Mouse (Mus musculus) liver, adult 2 months (tissue): ENCODE data around the gene Lbh. TPM values are rescaled to one million over a fixed set of nuclear protein-coding genes. Genes with fewer than 3 reads are reported as not detected.

Source experiments
- DNase-seq: peaks from one replicate; pipeline ENCODE4 v3.0.0-alpha.2; 2011; ENCODE audit warnings: low read depth, low spot score; ENCODE audit errors: extremely low read depth
- H3K27ac ChIP-seq: fragments of 200-500 bp; replicated peaks from 2 replicates; pipeline ENCODE4 v1.5.1; 2012; ENCODE audit warnings: low read depth, mild to moderate bottlenecking, control low read depth, inconsistent platforms, low read length; ENCODE audit not compliant: insufficient read depth
- H3K27me3 ChIP-seq: fragments of 200-500 bp; 2 replicates; pipeline ENCODE4 v1.6.1; 2012; ENCODE audit warnings: mild to moderate bottlenecking, moderate library complexity, low read length, inconsistent platforms; ENCODE audit not compliant: control insufficient read depth, insufficient read depth
- H3K36me3 ChIP-seq: fragments of 200-500 bp; 2 replicates; pipeline ENCODE4 v1.6.1; 2012; ENCODE audit warnings: low read length, inconsistent platforms; ENCODE audit not compliant: control insufficient read depth, insufficient read depth
- H3K4me1 ChIP-seq: fragments of 200-500 bp; 2 replicates; pipeline ENCODE4 v1.6.1; 2011; ENCODE audit warnings: low read length; ENCODE audit not compliant: control insufficient read depth, insufficient read depth
- H3K4me3 ChIP-seq: fragments of 200-500 bp; 2 replicates; pipeline ENCODE4 v1.5.1; 2011; ENCODE audit warnings: low read depth, mild to moderate bottlenecking, control low read depth, low read length, moderate library complexity; ENCODE audit not compliant: insufficient read depth
- H3K79me2 ChIP-seq: fragments of 200-500 bp; 2 replicates; pipeline ENCODE4 v1.6.1; 2012; ENCODE audit warnings: inconsistent platforms, mild to moderate bottlenecking, low read length, moderate library complexity; ENCODE audit not compliant: control insufficient read depth, insufficient read depth
- H3K9ac ChIP-seq: fragments of 200-500 bp; 2 replicates; pipeline ENCODE4 v1.6.1; 2012; ENCODE audit warnings: low read depth, mild to moderate bottlenecking, control low read depth, inconsistent platforms, low read length
- CTCF ChIP-seq: fragments of 200-500 bp; IDR thresholded peaks from 2 replicates; pipeline ENCODE4 v1.5.1; 2011; ENCODE audit warnings: low read depth, low read length, control low read depth
- POLR2A ChIP-seq: fragments of 200-500 bp; IDR thresholded peaks from 2 replicates; pipeline ENCODE4 v1.6.1; 2011; ENCODE audit warnings: low read length, control low read depth; ENCODE audit not compliant: insufficient read depth; ENCODE audit errors: extremely low read depth
- WGBS: fragments of 180-500 bp; shearing (Covaris S2); methylation state at CpG from one replicate; pipeline ENCODE4 v1.1.7; 2018; 5-methylcytosine and 5-hydroxymethylcytosine counted together
- polyA plus RNA-seq: library from polyadenylated mRNA; depleted of rRNA; stranded (reverse); fragments of >200 nt; gene quantifications from 2 replicates; pipeline ENCODE4 v1.2.3, GENCODE M21; 2012
- total RNA-seq: library from RNA; depleted of rRNA; stranded (reverse); fragments of >200 nt; gene quantifications from 2 replicates; pipeline ENCODE4 v1.2.3, GENCODE M21; 2014

Lbh gene
- total and polyA plus RNA-seq, 2 experiments = 3.6 to 9.6 TPM

DNA sequence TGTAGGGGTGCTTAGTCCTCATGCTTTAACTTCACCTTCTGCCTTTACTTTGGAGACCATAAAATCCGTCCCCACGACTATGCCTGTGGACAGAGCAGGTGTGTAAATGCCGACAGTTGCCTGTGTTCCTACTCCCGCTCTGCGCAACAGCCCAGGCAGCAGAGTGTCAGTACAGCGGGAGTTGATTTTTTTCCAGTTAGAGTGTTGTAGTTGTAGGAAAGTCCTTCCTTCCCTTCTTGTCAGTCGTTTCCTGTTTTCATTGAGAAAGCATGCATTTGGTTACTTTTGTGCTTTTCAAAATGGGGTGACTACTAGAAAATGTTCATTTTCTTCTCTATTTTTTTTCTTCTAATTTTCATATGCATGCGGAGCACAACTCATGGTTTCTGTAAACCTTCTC lies 8.9 kb downstream of the Lbh start:
- TF ChIP-seq CTCF (no peak), POLR2A (no peak)
- H3K4me1 ChIP-seq = peaks cover 4% of the 10 kb centered on the region; the same call in 1 of the 2 replicates
- no peak for DNase-seq
- no peaks in the 10 kb centered on the region for H3K27me3 ChIP-seq
- no peak overlapping the region for H3K9ac ChIP-seq
- no peaks in the 10 kb centered on the region for H3K79me2 ChIP-seq
- H3K36me3 ChIP-seq = no peaks in the 10 kb centered on the region
- 0 out of 2 replicates have a peak overlapping the region, but pooled peaks have one; percentile 39 for H3K27ac ChIP-seq
- H3K4me3 ChIP-seq = no peak overlapping the region
- WGBS = 70% methylated on average over 8 of the region's 8 CpGs

- Histone ChIP-seq H3K4me3 (no peak overlapping the region), H3K27ac (no peak overlapping the region), H3K79me2 (no peaks in the 10 kb centered on the region), H3K36me3 (no peaks in the 10 kb centered on the region), H3K4me1 (peaks cover 7% of the 10 kb centered on the region), H3K27me3 (no peaks in the 10 kb centered on the region), H3K9ac (no peak overlapping the region)
- TF ChIP-seq CTCF (no peak), POLR2A (no peak)
- DNase-seq = no peak
- 73% methylated on average over 4 of the region's 4 CpGs for WGBS
Observed at GRCm38 (mm10) chr17:72933116-72933515, 15.0 kb downstream of the Lbh start.

DNA sequence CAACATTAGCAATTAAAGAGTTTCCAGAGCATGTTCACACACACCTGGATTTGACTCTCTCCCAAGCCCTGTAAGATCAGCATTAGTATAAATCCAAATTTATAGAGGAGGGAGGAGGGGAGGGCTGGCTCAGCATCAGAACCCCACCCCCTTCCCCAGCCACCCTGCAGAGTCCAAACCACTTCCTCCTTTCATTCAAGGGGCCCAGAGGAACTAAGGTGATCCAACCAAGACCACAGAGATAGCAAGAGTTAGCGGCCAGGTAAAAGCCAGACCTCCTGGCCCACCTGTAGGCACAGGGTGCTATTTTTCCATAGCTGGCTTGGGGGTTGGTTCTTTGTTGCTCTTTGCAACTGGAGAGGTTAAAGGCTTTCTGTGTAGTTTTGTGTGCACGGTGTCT lies 16.0 kb downstream of the Lbh start:
- Histone ChIP-seq H3K4me3 (no peak overlapping the region), H3K36me3 (no peaks in the 10 kb centered on the region), H3K27me3 (no peaks in the 10 kb centered on the region), H3K79me2 (no peaks in the 10 kb centered on the region), H3K9ac (no peak overlapping the region), H3K27ac (no peak overlapping the region), H3K4me1 (peaks cover 9% of the 10 kb centered on the region)
- DNase-seq = no peak
- TF ChIP-seq POLR2A (no peak), CTCF (no peak)
- WGBS = 68% methylated on average over 2 of the region's 2 CpGs

DNA sequence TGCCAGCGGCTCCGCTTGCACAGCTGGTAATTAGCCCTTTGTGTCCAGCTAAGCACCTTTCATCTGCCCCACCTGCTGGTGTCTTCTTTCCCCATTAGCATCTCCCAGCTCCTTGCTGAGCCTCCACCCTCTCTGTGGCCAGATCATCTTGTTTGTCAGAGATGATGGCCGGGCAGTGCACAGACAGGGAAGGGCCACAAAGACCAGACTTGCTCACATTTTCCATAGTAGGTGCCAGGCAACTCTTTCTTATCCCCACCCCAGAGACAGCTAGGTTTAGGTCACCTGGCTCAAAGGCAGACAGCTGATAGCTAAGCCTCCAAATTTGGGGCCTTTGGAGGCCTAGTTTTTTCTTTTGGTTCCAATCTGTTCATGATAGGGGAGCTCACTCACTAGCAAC lies 16.5 kb downstream of the Lbh start:
- WGBS = 71% methylated on average over 3 of the region's 3 CpGs
- no peak for DNase-seq
- no peaks in the 10 kb centered on the region for H3K79me2 ChIP-seq
- no peaks in the 10 kb centered on the region for H3K27me3 ChIP-seq
- no peak overlapping the region for H3K4me3 ChIP-seq
- H3K4me1 ChIP-seq = peaks cover 9% of the 10 kb centered on the region
- no peak overlapping the region for H3K27ac ChIP-seq
- no peak overlapping the region for H3K9ac ChIP-seq
- no peak for TF ChIP-seq CTCF
- H3K36me3 ChIP-seq = no peaks in the 10 kb centered on the region

DNA sequence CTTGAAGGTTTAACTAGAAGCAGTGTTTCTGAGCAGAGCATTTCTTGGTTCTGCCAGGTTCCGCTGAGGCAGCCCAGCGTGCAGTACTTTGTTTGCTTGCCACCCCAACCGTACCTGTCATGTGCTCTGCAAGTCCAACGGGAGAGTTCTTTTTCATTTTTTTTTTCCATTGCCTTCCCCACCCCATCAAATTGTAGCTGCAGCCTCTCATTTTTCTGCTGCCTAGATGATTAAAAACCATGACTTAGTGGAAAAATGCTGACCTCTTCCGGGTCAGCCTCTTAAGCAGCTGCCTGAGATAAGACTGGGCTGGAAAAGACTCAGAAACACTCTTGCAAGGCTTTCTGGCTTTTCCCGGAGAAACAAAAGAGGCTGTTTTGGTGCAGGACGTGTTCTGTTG lies 17.8 kb downstream of the Lbh start:
- peak; percentile 54 for DNase-seq
- Histone ChIP-seq H3K36me3 (no peaks in the 10 kb centered on the region), H3K27ac (peak overlapping the region; percentile 66), H3K79me2 (no peaks in the 10 kb centered on the region), H3K27me3 (no peaks in the 10 kb centered on the region), H3K9ac (no peak overlapping the region), H3K4me1 (peaks cover 9% of the 10 kb centered on the region), H3K4me3 (no peak overlapping the region)
- 37% methylated on average over 7 of the region's 7 CpGs for WGBS
- no peak for TF ChIP-seq CTCF
- TF ChIP-seq POLR2A = no peak

DNA sequence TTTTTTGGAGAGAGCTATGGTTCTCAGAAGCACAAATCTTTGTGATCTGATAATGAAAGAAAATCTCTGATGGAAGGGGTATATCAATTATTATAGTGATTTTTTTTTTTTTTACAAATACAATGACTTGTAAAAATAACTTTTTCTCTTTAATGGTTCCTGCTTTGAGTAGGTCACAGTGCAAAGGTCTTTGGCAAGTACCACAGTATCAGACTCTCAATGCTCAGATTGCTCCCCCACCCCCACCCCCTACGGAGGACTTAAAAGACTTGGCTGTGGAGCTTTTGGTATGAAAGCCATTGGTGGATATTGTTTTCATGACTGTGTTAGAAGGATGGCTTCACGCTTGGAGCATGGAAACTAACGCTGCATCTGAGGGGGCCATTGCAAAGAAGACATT lies 18.2 kb downstream of the Lbh start:
- Histone ChIP-seq H3K4me1 (peaks cover 9% of the 10 kb centered on the region), H3K27ac (0 out of 2 replicates have a peak overlapping the region, but pooled peaks have one; percentile 14), H3K9ac (no peak overlapping the region), H3K27me3 (no peaks in the 10 kb centered on the region), H3K79me2 (no peaks in the 10 kb centered on the region), H3K36me3 (no peaks in the 10 kb centered on the region), H3K4me3 (no peak overlapping the region)
- peak; percentile 74 for DNase-seq
- WGBS = 59% methylated on average over 3 of the region's 3 CpGs
- TF ChIP-seq CTCF (no peak), POLR2A (no peak)
